Mouse (Mus musculus): ENCODE data around the gene Dnm1.

The Dnm1 gene

GRCm38 (mm10) chr2:32361437-32361836 is 8.3 kb upstream of the Dnm1 start:
- peak; percentile 92 for DNase-seq

GRCm38 (mm10) chr2:32360741-32361140 is 7.6 kb upstream of the Dnm1 start:
- DNase-seq: peak; percentile 89

GRCm38 (mm10) chr2:32358381-32358780 is 5.2 kb upstream of the Dnm1 start:
- DNase-seq: no peak

GRCm38 (mm10) chr2:32357710-32358109 is 4.6 kb upstream of the Dnm1 start:
- DNase-seq: no peak

- no peak for DNase-seq
Observed at GRCm38 (mm10) chr2:32356216-32356615, 3.1 kb upstream of the Dnm1 start.

- DNase-seq: peak; percentile 68
Observed at GRCm38 (mm10) chr2:32354336-32354895, 1.3 kb upstream of the Dnm1 start.

- DNase-seq: peak; percentile 63
Observed at GRCm38 (mm10) chr2:32353836-32354235, 698 bp upstream of the Dnm1 start.

- peak; percentile 84 for DNase-seq
Observed at GRCm38 (mm10) chr2:32352151-32353006, 759 bp downstream of the Dnm1 start, which contains the start of gene Ciz1. Gene Ciz1, plus strand, starts transcription at chr2:32352327.

- DNase-seq: peak; percentile 86
Observed at GRCm38 (mm10) chr2:32351471-32351961, 1.6 kb downstream of the Dnm1 start.

GRCm38 (mm10) chr2:32350471-32351051 is 2.6 kb downstream of the Dnm1 start:
- peak; percentile 80 for DNase-seq

- peak; percentile 72 for DNase-seq
Observed at GRCm38 (mm10) chr2:32349625-32350255, 3.4 kb downstream of the Dnm1 start.

GRCm38 (mm10) chr2:32348311-32348710 is 4.8 kb downstream of the Dnm1 start:
- DNase-seq: peak; percentile 84

- DNase-seq: no peak
Observed at GRCm38 (mm10) chr2:32347019-32347418, 6.1 kb downstream of the Dnm1 start.

GRCm38 (mm10) chr2:32344598-32345321 is 8.4 kb downstream of the Dnm1 start:
- DNase-seq: no peak

GRCm38 (mm10) chr2:32344056-32344455 is 9.1 kb downstream of the Dnm1 start:
- peak; percentile 99 for DNase-seq

- no peak for DNase-seq
Observed at GRCm38 (mm10) chr2:32343351-32343671, 9.8 kb downstream of the Dnm1 start.

- DNase-seq: peak; percentile 93
Observed at GRCm38 (mm10) chr2:32342539-32343350, 10.4 kb downstream of the Dnm1 start.

- DNase-seq: peak; percentile 66
Observed at GRCm38 (mm10) chr2:32342039-32342438, 11.1 kb downstream of the Dnm1 start.

GRCm38 (mm10) chr2:32341634-32341939 is 11.6 kb downstream of the Dnm1 start:
- peak; percentile 75 for DNase-seq

GRCm38 (mm10) chr2:32340836-32341633 is 12.1 kb downstream of the Dnm1 start:
- DNase-seq: peak; percentile 75
